Mouse (Mus musculus) kidney, adult 10 weeks (tissue): ENCODE results near the gene Fbxo34. TPM values are rescaled to one million over a fixed set of nuclear protein-coding genes. Genes with fewer than 3 reads are reported as not detected.

Experiments used
- polyA plus RNA-seq: library from polyadenylated mRNA; stranded (reverse); fragments of 350-450 nt; fragmentation: Illumina TruSeq; extraction: RNeasy Lipid Tissue Mini Kit (QIAGEN cat#74804); gene quantifications from one replicate; pipeline ENCODE4 v1.2.3, GENCODE M21; 2014; ENCODE audit warnings: low read depth, low replicate concordance

The Fbxo34 gene
- 5.3 TPM for polyA plus RNA-seq

GRCm38 (mm10) chr14:47450121-47450520, at the start of gene Fbxo34:
TSS of gene Fbxo34 (plus strand) at chr14:47450421.

GRCm38 (mm10) chr14:47417775-47418665, 32.2 kb upstream of the Fbxo34 start, which contains the start of gene Dlgap5:
TSS of gene Dlgap5 (minus strand) at chr14:47418407.

GRCm38 (mm10) chr14:47570549-47570948, 120.3 kb downstream of the Fbxo34 start, which contains the start of gene Atg14:
TSS of gene Atg14 (minus strand) at chr14:47570649.

Other genes with a start within 250 kb of the Fbxo34 start
- 2.8 TPM for gene Wdhd1, start 173.6 kb upstream of the Fbxo34 start, polyA plus RNA-seq
- 38.7 TPM for gene Socs4, start 173.5 kb upstream of the Fbxo34 start, polyA plus RNA-seq
- gene Mapk1ip1l, start 152.2 kb upstream of the Fbxo34 start, polyA plus RNA-seq = 60.7 TPM
- 30.9 TPM for gene Lgals3, start 82.7 kb upstream of the Fbxo34 start, polyA plus RNA-seq
- gene Dlgap5, start 32.0 kb upstream of the Fbxo34 start, polyA plus RNA-seq = 1.0 TPM
- gene Atg14, start 120.2 kb downstream of the Fbxo34 start, polyA plus RNA-seq = 10.1 TPM
- gene Ktn1, start 198.0 kb downstream of the Fbxo34 start, polyA plus RNA-seq = 63.3 TPM